30 mouse cellular contexts compared by ENCODE assay signal in genomic region chr7:28251976-28252375, GRCm38 (mm10). TPM values are rescaled to one million over a fixed set of nuclear protein-coding genes. Genes with fewer than 3 reads are reported as not detected.
"Had no signal": no experiment of that assay in that cellular context is flagged by ENCODE, and none has a peak within 500 bp of the region (broad histone marks: within the 10 kb centered on the region; RNA-seq: fewer than 3 reads in every experiment).

No protein-coding gene starts in this region.

- H3K36me3 ChIP-seq: heart, embryonic 12.5 days; hindbrain, embryonic 13.5 days; hindbrain, embryonic 15.5 days; kidney, embryonic 15.5 days; limb, embryonic 12.5 days had no signal

- H3K9ac ChIP-seq: heart, embryonic 12.5 days; hindbrain, embryonic 13.5 days; hindbrain, embryonic 15.5 days; kidney, embryonic 15.5 days; limb, embryonic 12.5 days; liver, embryonic 14.5 days had no signal

- DNase-seq: gastrocnemius, postnatal 14 days; gastrocnemius, postnatal 36 days; heart, adult 18-20 months; heart, postnatal 10 days; kidney, adult 11 months; kidney, adult 2 months; kidney, adult 9 months; kidney, postnatal 14 days; kidney, postnatal 36 days; layer of hippocampus, adult 9-11 months; layer of hippocampus, postnatal 36 days; left cerebral cortex, postnatal 4 days had no signal

- H3K4me3 ChIP-seq: heart, embryonic 12.5 days; hindbrain, embryonic 13.5 days; hindbrain, embryonic 15.5 days; kidney, embryonic 15.5 days; limb, embryonic 12.5 days had no signal

- H3K9me3 ChIP-seq: hindbrain, embryonic 13.5 days; hindbrain, embryonic 15.5 days had no signal

- H3K27ac ChIP-seq: hindbrain, embryonic 13.5 days; hindbrain, embryonic 15.5 days; hindbrain, postnatal 0 days; kidney, embryonic 15.5 days; kidney, postnatal 0 days; limb, embryonic 12.5 days; liver, embryonic 14.5 days had no signal

- H3K4me2 ChIP-seq: heart, embryonic 12.5 days; hindbrain, embryonic 13.5 days; hindbrain, embryonic 15.5 days; kidney, embryonic 15.5 days; limb, embryonic 12.5 days had no signal

- H3K27me3 ChIP-seq: heart, embryonic 12.5 days; hindbrain, embryonic 13.5 days; hindbrain, embryonic 15.5 days; kidney, embryonic 15.5 days; limb, embryonic 12.5 days had no signal

- ATAC-seq: hindbrain, postnatal 0 days; intestine, embryonic 16.5 days had no signal

- H3K4me1 ChIP-seq: heart, embryonic 12.5 days; hindbrain, embryonic 13.5 days; hindbrain, embryonic 15.5 days; kidney, embryonic 15.5 days; limb, embryonic 12.5 days had no signal

RNA-seq across cellular contexts. Expression of gene Selenov, which starts 39.0 kb away (rescaled TPM):
- total RNA-seq: gastrocnemius, adult 18-20 months; gastrocnemius, adult 8-10 months; gastrocnemius, postnatal 14 days; gastrocnemius, postnatal 36 days; heart, adult 18-20 months; heart, postnatal 10 days; heart, postnatal 25 days; hematopoietic stem cell, adult 5-6 weeks; liver, adult 2 months had no signal
- polyA plus RNA-seq: heart, embryonic 12.5 days; heart, embryonic 14.5 days; heart, embryonic 16.5 days; intestine, embryonic 14.5 days; kidney, adult 2 months; large intestine, adult 2 months; limb, embryonic 12.5 days; liver, adult 2 months; liver, embryonic 14.5 days had no signal

RNA-seq across cellular contexts. Expression of gene Dll3, which starts 50.1 kb away (rescaled TPM):
- total RNA-seq: gastrocnemius, adult 18-20 months; gastrocnemius, adult 8-10 months; gastrocnemius, postnatal 14 days; gastrocnemius, postnatal 36 days; heart, adult 18-20 months; heart, postnatal 10 days; heart, postnatal 25 days; hematopoietic stem cell, adult 5-6 weeks; liver, adult 2 months had no signal
- polyA plus RNA-seq: kidney, adult 2 months; liver, adult 2 months had no signal
